Mouse (Mus musculus): ENCODE measurements around the gene Tiprl.

Tiprl gene

GRCm38 (mm10) chr1:165174059-165174616 is 62.7 kb downstream of the Tiprl start:
- DNase-seq (ENCODE audit: low spot score in 2 of 2), result no peak

DNA sequence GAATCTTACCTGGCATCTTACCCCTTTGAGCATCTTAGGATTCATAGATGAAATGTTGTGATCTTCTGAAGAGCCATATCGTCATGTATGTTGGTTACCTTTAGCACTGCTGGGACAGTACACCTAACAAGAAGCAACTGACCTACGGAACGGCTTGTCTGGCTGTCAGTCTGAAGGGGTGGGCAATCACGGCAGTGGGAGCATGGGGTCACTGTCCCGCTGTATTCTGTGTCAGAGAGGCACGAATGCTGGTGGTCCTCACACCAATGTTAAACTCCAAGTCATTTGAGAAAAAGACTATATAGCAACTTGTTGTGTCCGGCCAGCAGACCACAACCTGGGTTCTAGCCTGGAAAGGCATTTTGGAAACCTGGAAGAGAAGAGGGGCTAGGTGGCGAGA is 65.5 kb downstream of the Tiprl start:
- no peak for DNase-seq (ENCODE audit: low spot score in 2 of 2)

GRCm38 (mm10) chr1:165170157-165170556 is 66.6 kb downstream of the Tiprl start:
- DNase-seq (ENCODE audit: low spot score in 2 of 2), result no peak

GRCm38 (mm10) chr1:165169462-165169861 is 67.3 kb downstream of the Tiprl start:
- no peak for DNase-seq (ENCODE audit: low spot score in 2 of 2)

DNA sequence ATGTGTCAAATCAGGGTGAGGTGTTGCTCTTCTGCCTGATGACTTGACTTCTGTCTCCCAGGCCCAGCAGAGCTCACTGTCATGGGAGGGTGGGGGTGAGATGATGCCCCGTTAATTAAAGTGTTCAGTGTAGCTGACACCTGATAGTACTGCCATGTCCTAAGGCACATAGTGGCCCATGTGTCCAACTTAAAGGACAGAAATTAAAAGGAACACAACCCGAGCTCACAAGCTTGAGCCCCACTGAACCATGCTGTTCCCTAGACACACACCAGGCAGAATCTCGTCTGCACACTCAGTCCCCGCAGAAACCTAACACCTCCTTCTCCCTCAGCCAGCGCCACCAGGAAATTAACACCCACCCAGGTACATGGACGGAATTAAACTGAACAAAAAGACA is 71.9 kb downstream of the Tiprl start:
- DNase-seq (ENCODE audit: low spot score in 2 of 2), result no peak

Data from frontal cortex, postnatal 10 days (tissue).